Mouse (Mus musculus) small intestine, adult 2 months (tissue): ENCODE results near the gene Ercc4.

ENCODE experiments used
- CTCF ChIP-seq: fragments of 200-500 bp; IDR thresholded peaks from 2 replicates; pipeline ENCODE4 v1.5.1; 2012; ENCODE audit warnings: low read depth, mild to moderate bottlenecking, control low read depth, inconsistent platforms, low read length, moderate library complexity, mixed read lengths; ENCODE audit not compliant: insufficient replicate concordance, insufficient read length; ENCODE audit errors: extremely low read depth
- POLR2A ChIP-seq: fragments of 200-500 bp; IDR thresholded peaks from 2 replicates; pipeline ENCODE4 v1.6.1; 2012; ENCODE audit warnings: low read depth, mild to moderate bottlenecking, control low read depth, inconsistent platforms, low read length, moderate library complexity

GRCm38 (mm10) chr16:13153215-13153614 lies 43.7 kb downstream of the Ercc4 start:
- TF ChIP-seq POLR2A (no peak), CTCF (no peak)
